Mouse (Mus musculus): ENCODE data around the gene Irf1. TPM values are rescaled to one million over a fixed set of nuclear protein-coding genes. Genes with fewer than 3 reads are reported as not detected.

Gene Irf1
- polyA plus RNA-seq (2012): 31.7 and 37.3 TPM in 2 replicates

DNA sequence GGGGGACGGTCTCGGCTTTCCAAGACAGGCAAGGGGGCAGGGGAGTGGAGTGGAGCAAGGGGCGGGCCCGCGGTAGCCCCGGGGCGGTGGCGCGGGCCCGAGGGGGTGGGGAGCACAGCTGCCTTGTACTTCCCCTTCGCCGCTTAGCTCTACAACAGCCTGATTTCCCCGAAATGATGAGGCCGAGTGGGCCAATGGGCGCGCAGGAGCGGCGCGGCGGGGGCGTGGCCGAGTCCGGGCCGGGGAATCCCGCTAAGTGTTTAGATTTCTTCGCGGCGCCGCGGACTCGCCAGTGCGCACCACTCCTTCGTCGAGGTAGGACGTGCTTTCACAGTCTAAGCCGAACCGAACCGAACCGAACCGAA is at the start of gene Irf1:
Gene Irf1, plus strand, starts transcription at position 255 of the 365 bp plus-strand sequence.

DNA sequence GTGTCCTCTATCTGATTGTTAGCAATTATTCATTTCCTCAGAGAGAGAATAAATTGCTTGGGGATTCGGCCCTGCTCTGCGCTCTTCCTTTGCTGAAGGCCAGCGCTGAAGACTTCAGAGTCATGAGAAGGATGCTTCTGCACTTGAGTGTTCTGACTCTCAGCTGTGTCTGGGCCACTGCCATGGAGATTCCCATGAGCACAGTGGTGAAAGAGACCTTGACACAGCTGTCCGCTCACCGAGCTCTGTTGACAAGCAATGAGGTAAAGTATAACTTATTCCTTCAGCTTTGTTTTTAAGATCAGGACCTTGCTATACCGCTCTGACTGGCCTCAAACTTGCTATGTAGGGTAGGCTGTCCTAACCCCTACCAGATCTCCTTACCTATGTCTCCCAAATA is 49.1 kb upstream of the Irf1 start, which contains the start of gene Il5:
Gene Il5, plus strand, starts transcription at position 80 of the 400 bp plus-strand sequence.

GRCm38 (mm10) chr11:53773087-53773486 is 3.3 kb downstream of the Irf1 start, which contains the start of gene Gm17334:
TSS of gene Gm17334 (minus strand) at chr11:53773187.

Other genes starting within 250 kb of the Irf1 start
- gene Kif3a, start 202.6 kb upstream of the Irf1 start, polyA plus RNA-seq (2012): 5.3 and 7.8 TPM in 2 replicates
- not detected in 2 replicates for gene Il4, start 151.3 kb upstream of the Irf1 start, polyA plus RNA-seq (2012)
- gene Il13, start 135.3 kb upstream of the Irf1 start, polyA plus RNA-seq (2012): 0.05 and 0.10 TPM in 2 replicates
- gene Rad50, start 62.7 kb upstream of the Irf1 start, polyA plus RNA-seq (2012): 10.9 and 14.4 TPM in 2 replicates
- gene Il5, start 49.2 kb upstream of the Irf1 start, polyA plus RNA-seq (2012): not detected in 2 replicates
- gene Gm17334, start 3.2 kb downstream of the Irf1 start, polyA plus RNA-seq (2012): 0.15 TPM in 1 of 2 replicates, not detected in the other
- 6.5 and 7.3 TPM in 2 replicates for gene Gm12216, start 89.2 kb downstream of the Irf1 start, polyA plus RNA-seq (2012)
- 12.1 and 13.0 TPM in 2 replicates for gene Slc22a5, start 121.6 kb downstream of the Irf1 start, polyA plus RNA-seq (2012)
- 2.9 and 5.0 TPM in 2 replicates for gene Slc22a21, start 210.3 kb downstream of the Irf1 start, polyA plus RNA-seq (2012)

All from megakaryocyte-erythroid progenitor cell, adult 5 weeks (primary cell).